Mouse (Mus musculus) kidney, adult 8-10 months (tissue): Measurements from ENCODE around the gene Tmem231.

Experiments used
- DNase-seq, 2 experiments: peaks; one replicate each; pipeline ENCODE4 v3.0.0; 2022

Gene Tmem231

GRCm38 (mm10) chr8:111898586-111898985 lies 35.1 kb downstream of the Tmem231 start:
- no peak for DNase-seq

DNA sequence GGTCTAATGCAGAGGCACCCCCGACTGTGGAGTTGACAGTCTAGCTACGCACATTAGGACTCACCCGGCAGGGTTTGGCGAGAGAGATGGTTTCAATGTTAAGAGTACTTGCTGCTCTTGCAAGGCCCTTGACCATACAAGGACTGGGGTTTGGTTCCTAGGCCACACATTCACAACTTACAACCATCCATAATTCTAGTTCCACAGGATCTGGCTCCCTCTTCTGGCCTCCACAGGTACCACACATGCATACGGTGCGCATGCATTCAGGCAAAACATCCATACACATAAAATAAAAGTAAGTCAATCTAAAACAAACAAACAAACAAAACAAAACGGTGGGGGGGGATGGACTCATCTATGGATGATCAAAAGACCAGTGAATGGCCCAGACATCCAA lies 38.7 kb downstream of the Tmem231 start:
- DNase-seq, result no peak

GRCm38 (mm10) chr8:111892615-111893014 lies 41.1 kb downstream of the Tmem231 start:
- DNase-seq, result no peak

DNA sequence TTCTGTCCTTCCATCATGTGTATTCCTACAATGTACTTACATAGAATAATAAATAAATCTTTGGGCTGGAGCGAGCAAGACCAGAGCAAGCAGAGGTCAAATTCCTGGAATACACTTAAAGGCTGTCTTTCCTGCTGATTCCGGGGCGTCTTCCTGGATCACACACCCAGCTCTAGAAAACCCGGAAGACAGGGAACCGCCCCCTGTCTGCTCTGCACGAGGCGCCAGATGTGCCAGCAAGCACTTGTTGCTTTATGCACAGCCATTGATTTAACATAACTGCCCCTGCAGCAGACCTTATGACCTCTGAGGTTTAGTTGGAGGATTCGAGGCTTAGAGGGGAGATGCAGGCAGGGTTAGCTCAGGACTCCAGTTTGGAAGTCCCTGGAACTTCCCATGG lies 41.7 kb downstream of the Tmem231 start:
- no peak for DNase-seq

- no peak for DNase-seq
These were observed 42.8 kb downstream of the Tmem231 start for GRCm38 (mm10) chr8:111890911-111891303.

DNA sequence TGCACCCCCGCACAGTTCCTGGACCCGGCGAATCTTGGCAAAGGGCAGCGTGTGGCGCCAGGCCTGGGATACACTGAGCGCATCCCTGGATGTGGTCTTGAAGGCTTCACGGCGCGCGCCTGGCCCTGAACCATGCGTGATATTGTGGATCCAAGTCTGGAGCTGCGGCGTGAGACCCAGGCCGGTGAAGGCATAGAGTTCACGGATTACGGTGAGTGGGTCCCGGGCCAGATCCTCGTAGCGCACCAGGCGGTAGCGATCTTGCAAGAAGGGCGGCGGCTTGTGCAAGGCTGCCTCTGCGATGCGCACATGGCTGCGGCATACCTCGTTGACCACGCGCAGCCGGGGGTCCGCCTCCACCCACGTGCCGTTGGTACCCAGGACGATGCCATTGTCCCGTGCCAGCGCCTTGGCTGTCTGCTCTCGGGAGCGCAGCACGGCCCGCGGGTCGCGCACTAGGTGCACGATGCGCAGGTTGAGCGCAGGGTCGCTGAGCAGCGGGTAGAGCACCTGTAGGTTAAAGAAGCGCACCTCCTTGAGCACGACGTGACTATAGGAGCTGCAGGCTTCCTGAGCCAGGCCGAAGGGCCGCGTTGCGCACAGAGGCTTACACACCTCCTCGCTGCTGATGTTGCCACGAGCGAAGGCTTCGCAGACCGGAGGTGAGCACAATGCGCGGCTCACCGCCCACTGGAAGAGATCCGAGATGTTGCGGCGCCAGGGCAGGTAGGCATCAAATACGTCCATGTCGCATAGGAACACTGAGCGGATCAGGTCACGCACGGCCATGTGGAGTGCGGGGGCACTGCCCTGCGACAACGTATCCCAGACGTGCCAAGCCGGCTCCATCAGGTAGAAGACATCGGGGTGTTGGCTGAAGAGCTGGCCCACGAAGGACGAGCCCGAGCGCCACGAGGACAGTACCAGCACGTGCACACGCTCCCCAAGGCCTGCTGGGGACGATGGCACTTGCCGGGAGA lies 43.5 kb downstream of the Tmem231 start:
- no peak for DNase-seq

GRCm38 (mm10) chr8:111888091-111888650 lies 45.5 kb downstream of the Tmem231 start:
- no peak for DNase-seq

- DNase-seq, result no peak
These were observed 46.2 kb downstream of the Tmem231 start for GRCm38 (mm10) chr8:111887479-111887878.

- DNase-seq, result no peak
These were observed 50.1 kb downstream of the Tmem231 start for GRCm38 (mm10) chr8:111883615-111884014.

DNA sequence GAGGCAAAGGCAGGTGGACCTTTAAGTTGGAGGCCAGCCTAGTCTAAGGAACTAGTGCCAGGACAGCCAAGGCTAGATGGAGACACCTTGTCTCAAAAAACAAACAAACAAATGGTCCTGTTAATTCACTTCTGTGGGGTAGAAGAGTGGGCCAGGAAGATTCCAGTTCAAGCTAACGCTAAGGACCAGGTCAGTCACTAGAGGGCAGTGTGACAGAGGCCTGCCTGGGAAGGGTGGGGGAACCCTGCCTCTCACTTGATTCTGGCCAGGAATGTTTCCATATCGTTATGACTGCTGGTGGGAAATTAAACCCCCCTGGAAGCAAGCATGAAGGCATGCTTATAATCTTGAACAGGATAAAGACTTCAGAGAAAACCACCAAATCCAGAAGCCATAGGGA lies 52.1 kb downstream of the Tmem231 start:
- peak in 1 of 2 experiments; percentile 38 for DNase-seq

GRCm38 (mm10) chr8:111877711-111878110 lies 56.0 kb downstream of the Tmem231 start:
- DNase-seq, result no peak

GRCm38 (mm10) chr8:111876355-111876948 lies 57.2 kb downstream of the Tmem231 start, which contains the start of gene Tmem170:
TSS of gene Tmem170 (minus strand) at chr8:111876750.
- peak; percentile 98 to 99 for DNase-seq

GRCm38 (mm10) chr8:111875758-111876157 lies 57.9 kb downstream of the Tmem231 start:
- peak; percentile 23 to 30 for DNase-seq

GRCm38 (mm10) chr8:111871278-111871677 lies 62.4 kb downstream of the Tmem231 start:
- no peak for DNase-seq

GRCm38 (mm10) chr8:111870379-111870778 lies 63.3 kb downstream of the Tmem231 start:
- DNase-seq, result no peak

DNA sequence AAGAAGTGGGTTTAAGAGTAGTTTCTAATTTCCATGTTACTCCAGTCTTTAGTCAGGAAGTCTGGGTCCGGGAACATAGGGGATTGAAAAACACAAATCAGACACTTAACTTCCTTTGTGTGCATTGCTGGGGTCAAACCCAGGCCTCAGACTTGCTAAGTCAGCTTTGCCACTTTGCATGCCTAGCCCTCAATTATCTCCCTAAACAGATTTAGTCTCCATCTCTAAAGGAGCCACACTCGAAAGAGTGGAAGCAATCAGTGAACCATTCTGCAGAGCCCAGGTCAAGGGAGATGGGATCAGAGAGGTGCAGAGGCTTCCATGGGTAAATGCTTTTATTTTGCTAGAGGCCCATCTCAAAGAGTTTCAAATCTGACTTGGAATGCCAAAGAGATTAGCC lies 65.0 kb downstream of the Tmem231 start:
- no peak for DNase-seq

DNA sequence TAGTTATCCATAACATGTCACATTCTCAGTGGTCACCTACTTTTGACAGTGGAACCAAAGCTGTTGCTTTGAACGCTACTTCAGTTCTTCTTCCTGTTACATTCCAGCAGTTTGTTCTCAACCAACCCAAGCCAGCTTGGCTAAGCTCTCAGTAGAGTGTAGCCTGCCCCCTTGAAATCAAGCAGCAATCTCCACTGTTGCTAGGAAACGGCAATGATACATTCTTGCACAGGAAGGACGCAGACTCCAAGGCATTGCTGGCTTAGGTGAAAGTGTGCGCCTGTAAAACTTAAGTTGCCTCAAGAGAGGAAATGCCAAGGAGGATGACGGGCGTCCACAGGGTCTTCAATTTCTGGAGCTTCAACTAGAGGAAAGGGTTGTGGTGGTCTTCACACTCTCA lies 67.8 kb downstream of the Tmem231 start:
- DNase-seq, result peak in 1 of 2 experiments; percentile 38

DNA sequence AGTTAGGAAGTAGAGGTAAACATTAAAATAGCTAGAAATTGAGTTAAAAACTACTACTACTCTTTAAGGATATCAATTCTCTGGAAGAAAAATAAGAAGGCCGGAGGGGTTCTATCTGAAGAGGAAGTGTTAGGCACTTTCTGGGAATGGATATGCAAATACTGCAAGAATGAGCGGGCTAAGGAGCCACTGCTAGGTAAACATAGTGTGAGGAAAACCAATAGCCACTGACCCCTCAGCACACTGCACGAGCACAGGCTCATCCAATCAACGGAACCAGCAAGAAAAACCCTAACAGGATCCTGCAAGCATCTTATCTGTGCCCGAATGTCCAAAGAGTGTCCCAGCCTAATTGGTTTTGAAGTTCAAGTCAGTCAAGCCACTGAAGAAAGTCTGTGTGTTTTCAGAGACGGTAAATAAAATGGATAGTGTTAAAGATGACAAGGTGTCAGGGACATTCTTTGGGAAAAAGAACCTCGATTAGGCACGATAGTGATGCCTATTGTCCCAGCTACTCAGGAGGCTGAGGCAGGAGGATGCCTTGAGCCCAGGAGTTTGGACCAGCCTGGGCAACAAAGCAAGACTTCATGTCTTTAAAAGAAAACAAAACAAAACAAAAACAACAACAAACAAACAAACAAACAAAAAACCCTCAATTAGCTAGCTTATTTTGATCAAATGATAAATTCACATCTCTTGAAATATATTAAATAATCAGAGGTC lies 68.4 kb downstream of the Tmem231 start:
- no peak for DNase-seq

- no peak for DNase-seq
These were observed 69.0 kb downstream of the Tmem231 start for GRCm38 (mm10) chr8:111864648-111865047.

GRCm38 (mm10) chr8:111863280-111863679 lies 70.4 kb downstream of the Tmem231 start:
- DNase-seq, result no peak
